Mouse (Mus musculus) liver, embryonic 12.5 days (tissue): Measurements from ENCODE around the gene Ccdc57. TPM values are rescaled to one million over a fixed set of nuclear protein-coding genes. Genes with fewer than 3 reads are reported as not detected.

Source experiments
- ATAC-seq: fragments of 200-750 bp; cut with Nextera tagmentation; 2 replicates; pipeline ENCODE4 v1.8.0; 2017; ENCODE audit warnings: moderate number of reproducible peaks, mild to moderate bottlenecking, moderate library complexity
- H3K27ac ChIP-seq: fragments of 300-500 bp; sonication (generic); 2 replicates; pipeline ENCODE4 v1.5.1; 2016; ENCODE audit warnings: mild to moderate bottlenecking
- H3K27me3 ChIP-seq: fragments of 300-500 bp; sonication (generic); replicated peaks from 2 replicates; pipeline ENCODE4 v1.6.1; 2016; ENCODE audit warnings: mild to moderate bottlenecking, moderate library complexity
- H3K36me3 ChIP-seq: fragments of 300-500 bp; sonication (generic); 2 replicates; pipeline ENCODE4 v1.6.1; 2016; ENCODE audit warnings: mild to moderate bottlenecking, moderate library complexity
- H3K4me1 ChIP-seq: fragments of 300-500 bp; sonication (generic); 2 replicates; pipeline ENCODE4 v1.6.1; 2016
- H3K4me2 ChIP-seq: fragments of 300-500 bp; sonication (generic); 2 replicates; pipeline ENCODE4 v1.6.1; 2016; ENCODE audit warnings: mild to moderate bottlenecking, moderate library complexity
- H3K4me3 ChIP-seq: fragments of 300-500 bp; sonication (generic); 2 replicates; pipeline ENCODE4 v1.5.1; 2016; ENCODE audit warnings: mild to moderate bottlenecking, moderate library complexity
- H3K9ac ChIP-seq: fragments of 300-500 bp; sonication (generic); 2 replicates; pipeline ENCODE4 v1.6.1; 2016; ENCODE audit warnings: mild to moderate bottlenecking, moderate library complexity
- H3K9me3 ChIP-seq: fragments of 300-500 bp; sonication (generic); replicated peaks from 2 replicates; pipeline ENCODE4 v1.6.1; 2016; ENCODE audit warnings: mild to moderate bottlenecking, moderate library complexity
- WGBS: fragments of 180-500 bp; shearing (Covaris S2); methylation state at CpG from one replicate; pipeline ENCODE4 v1.1.7; 2016; ENCODE audit not compliant: insufficient replicate concordance; 5-methylcytosine and 5-hydroxymethylcytosine counted together
- polyA plus RNA-seq: library from polyadenylated mRNA; unstranded; fragments of >200 nt; fragmentation: Nextera tagmentation; extraction: Ambion mirVana; gene quantifications from 2 replicates; pipeline ENCODE4 v1.2.1, GENCODE M21; 2016

Gene Ccdc57
- polyA plus RNA-seq, 1 experiment from 2014 or later: 3.2 TPM

- Histone ChIP-seq H3K27ac (peak overlapping the region; percentile 90), H3K9me3 (no peaks in the 10 kb centered on the region), H3K4me2 (peak overlapping the region; percentile 95), H3K9ac (peak overlapping the region; percentile 88), H3K4me3 (peak overlapping the region; percentile 77), H3K27me3 (0 out of 2 replicates have a peak, but pooled peaks cover 1% of the 10 kb centered on the region), H3K4me1 (peaks cover 50% of the 10 kb centered on the region), H3K36me3 (peaks cover 46% of the 10 kb centered on the region)
- ATAC-seq: peak; percentile 67
- under 1% methylated on average over 40 of the region's 40 CpGs for WGBS
These were observed 109.1 kb downstream of the Ccdc57 start for GRCm38 (mm10) chr11:120823551-120823947.

GRCm38 (mm10) chr11:120822831-120823550 lies 109.7 kb downstream of the Ccdc57 start:
- Histone ChIP-seq H3K4me3 (peak overlapping the region; percentile 77), H3K4me1 (peaks cover 50% of the 10 kb centered on the region), H3K36me3 (peaks cover 51% of the 10 kb centered on the region), H3K4me2 (peak overlapping the region; percentile 95), H3K27ac (peak overlapping the region; percentile 90), H3K27me3 (no peaks in the 10 kb centered on the region), H3K9me3 (no peaks in the 10 kb centered on the region), H3K9ac (peak overlapping the region; percentile 88)
- WGBS: 2% methylated on average over 14 of the region's 14 CpGs
- ATAC-seq: no peak

GRCm38 (mm10) chr11:120822321-120822720 lies 110.4 kb downstream of the Ccdc57 start:
- peak overlapping the region; percentile 77 for H3K4me3 ChIP-seq
- peaks cover 50% of the 10 kb centered on the region for H3K4me1 ChIP-seq
- H3K4me2 ChIP-seq: peak overlapping the region; percentile 95
- peak overlapping the region; percentile 88 for H3K9ac ChIP-seq
- H3K9me3 ChIP-seq: no peaks in the 10 kb centered on the region
- H3K27me3 ChIP-seq: no peaks in the 10 kb centered on the region
- H3K36me3 ChIP-seq: peaks cover 58% of the 10 kb centered on the region
- ATAC-seq: no peak
- 42% methylated on average over 4 of the region's 4 CpGs for WGBS
- H3K27ac ChIP-seq: no peak overlapping the region

GRCm38 (mm10) chr11:120821076-120821922 lies 111.4 kb downstream of the Ccdc57 start:
- Histone ChIP-seq H3K4me1 (peaks cover 50% of the 10 kb centered on the region), H3K9me3 (no peaks in the 10 kb centered on the region), H3K9ac (no peak overlapping the region; the same call in 1 of the 2 replicates), H3K27ac (no peak overlapping the region), H3K27me3 (no peaks in the 10 kb centered on the region), H3K36me3 (peaks cover 67% of the 10 kb centered on the region), H3K4me3 (peak overlapping the region; percentile 77), H3K4me2 (peak overlapping the region; percentile 95)
- WGBS: 83% methylated on average over 14 of the region's 14 CpGs
- no peak for ATAC-seq

- H3K9ac ChIP-seq: no peak overlapping the region
- H3K4me3 ChIP-seq: no peak overlapping the region
- no peak overlapping the region for H3K27ac ChIP-seq
- WGBS: 84% methylated on average over 14 of the region's 14 CpGs
- peaks cover 43% of the 10 kb centered on the region for H3K4me1 ChIP-seq
- H3K27me3 ChIP-seq: no peaks in the 10 kb centered on the region
- no peak overlapping the region for H3K4me2 ChIP-seq
- no peak for ATAC-seq
- H3K36me3 ChIP-seq: peaks cover 72% of the 10 kb centered on the region
- no peaks in the 10 kb centered on the region for H3K9me3 ChIP-seq
These were observed 112.1 kb downstream of the Ccdc57 start for GRCm38 (mm10) chr11:120820546-120820945.

GRCm38 (mm10) chr11:120819556-120819955 lies 113.1 kb downstream of the Ccdc57 start:
- Histone ChIP-seq H3K4me1 (peaks cover 34% of the 10 kb centered on the region), H3K4me2 (no peak overlapping the region), H3K36me3 (peaks cover 82% of the 10 kb centered on the region), H3K9ac (no peak overlapping the region), H3K27me3 (no peaks in the 10 kb centered on the region), H3K9me3 (no peaks in the 10 kb centered on the region), H3K4me3 (no peak overlapping the region), H3K27ac (no peak overlapping the region)
- no peak for ATAC-seq
- 89% methylated on average over 6 of the region's 6 CpGs for WGBS

- Histone ChIP-seq H3K4me1 (peaks cover 25% of the 10 kb centered on the region), H3K27me3 (no peaks in the 10 kb centered on the region), H3K4me3 (no peak overlapping the region), H3K36me3 (peaks cover 95% of the 10 kb centered on the region), H3K4me2 (no peak overlapping the region), H3K9me3 (no peaks in the 10 kb centered on the region), H3K27ac (no peak overlapping the region), H3K9ac (no peak overlapping the region)
- WGBS: 88% methylated on average over 13 of the region's 13 CpGs
- no peak for ATAC-seq
These were observed 114.4 kb downstream of the Ccdc57 start for GRCm38 (mm10) chr11:120818251-120818650.

- no peak overlapping the region for H3K4me2 ChIP-seq
- H3K27ac ChIP-seq: no peak overlapping the region
- no peak overlapping the region for H3K4me3 ChIP-seq
- H3K4me1 ChIP-seq: peaks cover 16% of the 10 kb centered on the region
- no peaks in the 10 kb centered on the region for H3K9me3 ChIP-seq
- peaks cover 100% of the 10 kb centered on the region for H3K36me3 ChIP-seq
- no peak overlapping the region for H3K9ac ChIP-seq
- WGBS: 78% methylated on average over 6 of the region's 6 CpGs
- H3K27me3 ChIP-seq: no peaks in the 10 kb centered on the region
- no peak for ATAC-seq
These were observed 115.3 kb downstream of the Ccdc57 start for GRCm38 (mm10) chr11:120817358-120817757.

GRCm38 (mm10) chr11:120812068-120812467 lies 120.6 kb downstream of the Ccdc57 start:
- WGBS: 87% methylated on average over 16 of the region's 16 CpGs

GRCm38 (mm10) chr11:120808010-120808409 lies 124.7 kb downstream of the Ccdc57 start:
- no peak for ATAC-seq

More at GRCm38 (mm10) chr11:120812068-120812467, 120.6 kb downstream of the Ccdc57 start:
- no peak overlapping the region for H3K4me2 ChIP-seq
- no peak overlapping the region for H3K4me3 ChIP-seq
- no peaks in the 10 kb centered on the region for H3K9me3 ChIP-seq
- no peak overlapping the region for H3K27ac ChIP-seq
- no peaks in the 10 kb centered on the region for H3K27me3 ChIP-seq
- no peak overlapping the region for H3K9ac ChIP-seq
- no peaks in the 10 kb centered on the region for H3K4me1 ChIP-seq
- ATAC-seq: no peak
- peaks cover 100% of the 10 kb centered on the region for H3K36me3 ChIP-seq

GRCm38 (mm10) chr11:120805375-120806298 lies 127.0 kb downstream of the Ccdc57 start:
- ATAC-seq: no peak

More at GRCm38 (mm10) chr11:120808010-120808409, 124.7 kb downstream of the Ccdc57 start:
- no peak overlapping the region for H3K9ac ChIP-seq
- no peak overlapping the region for H3K27ac ChIP-seq
- peaks cover 78% of the 10 kb centered on the region for H3K36me3 ChIP-seq
- 70% methylated on average over 12 of the region's 12 CpGs for WGBS
- H3K4me3 ChIP-seq: no peak overlapping the region
- no peaks in the 10 kb centered on the region for H3K4me1 ChIP-seq
- no peak overlapping the region for H3K4me2 ChIP-seq
- H3K9me3 ChIP-seq: no peaks in the 10 kb centered on the region
- H3K27me3 ChIP-seq: no peaks in the 10 kb centered on the region

More at GRCm38 (mm10) chr11:120805375-120806298, 127.0 kb downstream of the Ccdc57 start:
- H3K9ac ChIP-seq: no peak overlapping the region
- H3K27me3 ChIP-seq: no peaks in the 10 kb centered on the region
- no peak overlapping the region for H3K4me2 ChIP-seq
- no peak overlapping the region for H3K4me3 ChIP-seq
- H3K27ac ChIP-seq: no peak overlapping the region
- H3K36me3 ChIP-seq: peaks cover 55% of the 10 kb centered on the region
- H3K4me1 ChIP-seq: no peaks in the 10 kb centered on the region
- WGBS: 77% methylated on average over 7 of the region's 7 CpGs
- no peaks in the 10 kb centered on the region for H3K9me3 ChIP-seq
